Mouse (Mus musculus): ENCODE results near the gene Vtcn1. TPM values are rescaled to one million over a fixed set of nuclear protein-coding genes. Genes with fewer than 3 reads are reported as not detected.

Vtcn1 gene
- polyA plus RNA-seq, 1 experiment from 2014 or later, result not detected

- Histone ChIP-seq H3K4me3 (replicated peaks) (no peak overlapping the region), H3K9me3 (replicated peaks) (no peaks in the 10 kb centered on the region), H3K4me2 (no peak overlapping the region), H3K4me1 (replicated peaks) (no peaks in the 10 kb centered on the region), H3K9ac (no peak overlapping the region), H3K36me3 (replicated peaks) (no peaks in the 10 kb centered on the region), H3K27ac (replicated peaks) (no peak overlapping the region), H3K27me3 (no peaks in the 10 kb centered on the region)
- 65% methylated on average over 5 of the region's 5 CpGs for WGBS (ENCODE audit: insufficient replicate concordance)
- ATAC-seq (ENCODE audit: insufficient read depth), result no peak
These were observed 31.9 kb downstream of the Vtcn1 start for GRCm38 (mm10) chr3:100857139-100857538.

GRCm38 (mm10) chr3:100858334-100859002 is 33.2 kb downstream of the Vtcn1 start:
- H3K9ac ChIP-seq, result no peak overlapping the region
- no peaks in the 10 kb centered on the region for H3K4me1 ChIP-seq (replicated peaks)
- H3K4me3 ChIP-seq (replicated peaks), result no peak overlapping the region
- H3K9me3 ChIP-seq (replicated peaks), result no peaks in the 10 kb centered on the region
- no peaks in the 10 kb centered on the region for H3K36me3 ChIP-seq (replicated peaks)
- ATAC-seq (ENCODE audit: insufficient read depth), result no peak
- no peak overlapping the region for H3K4me2 ChIP-seq
- WGBS (ENCODE audit: insufficient replicate concordance), result 62% methylated on average over 5 of the region's 5 CpGs
- H3K27ac ChIP-seq (replicated peaks), result no peak overlapping the region
- no peaks in the 10 kb centered on the region for H3K27me3 ChIP-seq

GRCm38 (mm10) chr3:100861307-100862303 is 36.3 kb downstream of the Vtcn1 start:
- Histone ChIP-seq H3K27ac (replicated peaks) (no peak overlapping the region), H3K36me3 (replicated peaks) (no peaks in the 10 kb centered on the region), H3K4me1 (replicated peaks) (no peaks in the 10 kb centered on the region), H3K4me2 (no peak overlapping the region), H3K4me3 (replicated peaks) (no peak overlapping the region), H3K27me3 (no peaks in the 10 kb centered on the region), H3K9me3 (replicated peaks) (no peaks in the 10 kb centered on the region), H3K9ac (no peak overlapping the region)
- no peak for ATAC-seq (ENCODE audit: insufficient read depth)
- 70% methylated on average over 23 of the region's 23 CpGs for WGBS (ENCODE audit: insufficient replicate concordance)

GRCm38 (mm10) chr3:100866946-100867345 is 41.7 kb downstream of the Vtcn1 start:
- Histone ChIP-seq H3K9me3 (replicated peaks) (no peaks in the 10 kb centered on the region), H3K36me3 (replicated peaks) (no peaks in the 10 kb centered on the region), H3K27me3 (no peaks in the 10 kb centered on the region), H3K27ac (replicated peaks) (no peak overlapping the region), H3K4me1 (replicated peaks) (no peaks in the 10 kb centered on the region), H3K4me3 (replicated peaks) (no peak overlapping the region), H3K9ac (no peak overlapping the region), H3K4me2 (no peak overlapping the region)
- ATAC-seq (ENCODE audit: insufficient read depth), result no peak
- 64% methylated on average over 5 of the region's 5 CpGs for WGBS (ENCODE audit: insufficient replicate concordance)

- 69% methylated on average over 4 of the region's 4 CpGs for WGBS (ENCODE audit: insufficient replicate concordance)
- no peaks in the 10 kb centered on the region for H3K4me1 ChIP-seq (replicated peaks)
- no peak overlapping the region for H3K4me3 ChIP-seq (replicated peaks)
- ATAC-seq (ENCODE audit: insufficient read depth), result no peak
- no peaks in the 10 kb centered on the region for H3K9me3 ChIP-seq (replicated peaks)
- H3K27me3 ChIP-seq, result no peaks in the 10 kb centered on the region
- no peak overlapping the region for H3K4me2 ChIP-seq
- H3K9ac ChIP-seq, result no peak overlapping the region
- H3K36me3 ChIP-seq (replicated peaks), result no peaks in the 10 kb centered on the region
- H3K27ac ChIP-seq (replicated peaks), result no peak overlapping the region
These were observed 51.8 kb downstream of the Vtcn1 start for GRCm38 (mm10) chr3:100877057-100877456.

GRCm38 (mm10) chr3:100881403-100881802 is 56.1 kb downstream of the Vtcn1 start:
- Histone ChIP-seq H3K27me3 (no peaks in the 10 kb centered on the region), H3K4me2 (no peak overlapping the region), H3K4me3 (replicated peaks) (no peak overlapping the region), H3K9me3 (replicated peaks) (no peaks in the 10 kb centered on the region), H3K4me1 (replicated peaks) (no peaks in the 10 kb centered on the region), H3K9ac (no peak overlapping the region), H3K36me3 (replicated peaks) (no peaks in the 10 kb centered on the region), H3K27ac (replicated peaks) (no peak overlapping the region)
- ATAC-seq (ENCODE audit: insufficient read depth), result no peak
- 63% methylated on average over 6 of the region's 6 CpGs for whole genome bisulfite sequencing (ENCODE audit: insufficient replicate concordance)

- H3K4me3 ChIP-seq (replicated peaks), result no peak overlapping the region
- no peak overlapping the region for H3K4me2 ChIP-seq
- no peaks in the 10 kb centered on the region for H3K36me3 ChIP-seq (replicated peaks)
- no peaks in the 10 kb centered on the region for H3K4me1 ChIP-seq (replicated peaks)
- H3K27me3 ChIP-seq, result no peaks in the 10 kb centered on the region
- no peak overlapping the region for H3K9ac ChIP-seq
- H3K9me3 ChIP-seq (replicated peaks), result no peaks in the 10 kb centered on the region
- no peak overlapping the region for H3K27ac ChIP-seq (replicated peaks)
- 66% methylated on average over 9 of the region's 9 CpGs for WGBS (ENCODE audit: insufficient replicate concordance)
- ATAC-seq (ENCODE audit: insufficient read depth), result no peak
These were observed 56.8 kb downstream of the Vtcn1 start for GRCm38 (mm10) chr3:100881843-100882634.

GRCm38 (mm10) chr3:100889234-100889633 is 64.0 kb downstream of the Vtcn1 start:
- Histone ChIP-seq H3K4me2 (no peak overlapping the region), H3K4me3 (replicated peaks) (no peak overlapping the region), H3K27me3 (no peaks in the 10 kb centered on the region), H3K9me3 (replicated peaks) (no peaks in the 10 kb centered on the region), H3K9ac (no peak overlapping the region), H3K4me1 (replicated peaks) (no peaks in the 10 kb centered on the region), H3K36me3 (replicated peaks) (no peaks in the 10 kb centered on the region), H3K27ac (replicated peaks) (no peak overlapping the region)
- ATAC-seq (ENCODE audit: insufficient read depth), result no peak
- 61% methylated on average over 1 of the region's 1 CpGs for WGBS (ENCODE audit: insufficient replicate concordance)

- H3K9me3 ChIP-seq (replicated peaks), result no peaks in the 10 kb centered on the region
- no peak overlapping the region for H3K4me2 ChIP-seq
- H3K9ac ChIP-seq, result no peak overlapping the region
- H3K36me3 ChIP-seq (replicated peaks), result no peaks in the 10 kb centered on the region
- ATAC-seq (ENCODE audit: insufficient read depth), result no peak
- no peaks in the 10 kb centered on the region for H3K4me1 ChIP-seq (replicated peaks)
- WGBS (ENCODE audit: insufficient replicate concordance), result 58% methylated on average over 3 of the region's 3 CpGs
- H3K4me3 ChIP-seq (replicated peaks), result no peak overlapping the region
- H3K27ac ChIP-seq (replicated peaks), result no peak overlapping the region
- H3K27me3 ChIP-seq, result no peaks in the 10 kb centered on the region
These were observed 65.1 kb downstream of the Vtcn1 start for GRCm38 (mm10) chr3:100890406-100890805.

- Histone ChIP-seq H3K36me3 (replicated peaks) (no peaks in the 10 kb centered on the region), H3K27me3 (no peaks in the 10 kb centered on the region), H3K27ac (replicated peaks) (no peak overlapping the region), H3K9ac (no peak overlapping the region), H3K4me1 (replicated peaks) (no peaks in the 10 kb centered on the region), H3K4me3 (replicated peaks) (no peak overlapping the region), H3K4me2 (no peak overlapping the region), H3K9me3 (replicated peaks) (no peaks in the 10 kb centered on the region)
- ATAC-seq (ENCODE audit: insufficient read depth), result no peak
- 48% methylated on average over 11 of the region's 11 CpGs for WGBS (ENCODE audit: insufficient replicate concordance)
These were observed 67.4 kb downstream of the Vtcn1 start for GRCm38 (mm10) chr3:100892383-100893335.
